11 mouse cellular contexts compared by ENCODE assay signal in genomic region chr12:55626711-55627110, GRCm38 (mm10). TPM values are rescaled to one million over a fixed set of nuclear protein-coding genes. Genes with fewer than 3 reads are reported as not detected.
DNase-seq lines count a peak whose midpoint lies in the region; ATAC-seq and TF ChIP-seq lines count a peak whose summit lies in the region.
"Had no signal": no experiment of that assay in that cellular context is flagged by ENCODE, and none has a peak within 500 bp of the region (broad histone marks: within the 10 kb centered on the region; RNA-seq: fewer than 3 reads in every experiment).

No protein-coding gene starts in this region.

- peak; percentile 31 for DNase-seq in adrenal gland, postnatal 14 days
- no peak for DNase-seq in adrenal gland, postnatal 25 days
- DNase-seq in left cerebral cortex, postnatal 4 days = peak; percentile 31
- no peak for DNase-seq in left cerebral cortex, adult 18-20 months (ENCODE audit: low spot score in 2 of 2)
- DNase-seq in Patski (ENCODE audit: low read depth, low spot score) = no peak
- peak; percentile 29 for DNase-seq in lung, postnatal 36 days
- no peak for DNase-seq in adrenal gland, adult 2 months
- DNase-seq: B cell, adult 2 months had no signal

- POLR2A ChIA-PET in Patski (lab: Charles Lee) = no interaction called here

- intact Hi-C loops in left cerebral cortex, postnatal 4 days (cut with DNase I) = no loop called here

- CTCF ChIA-PET in Patski (lab: Charles Lee) = no interaction called here

- peak; percentile 39 for TF ChIP-seq CTCF in Patski (IDR thresholded peaks at IDR 0.05)

- no peaks in the 10 kb centered on the region for H3K27me3 ChIP-seq in Patski
- H3K27me3 ChIP-seq: heart, embryonic 13.5 days had no signal

- in situ Hi-C loops in Patski (cut with MboI; ENCODE audit: low pct_unique_long_range_greater_than_20kb) = no loop called here

- no peak for ATAC-seq in Patski
- no peak for ATAC-seq in megakaryocyte-erythroid progenitor cell, adult 5-6 weeks (replicated peaks; ENCODE audit: low FRiP score, low TSS enrichment, poor library complexity, severe bottlenecking)

RNA-seq across cellular contexts. Expression of gene Insm2, which starts 27.5 kb away (rescaled TPM):
- total RNA-seq in adrenal gland, postnatal 14 days (2021) = 1.0 and 1.5 TPM in 2 replicates
- total RNA-seq in adrenal gland, postnatal 25 days (2021) = 0.67 and 1.9 TPM in 2 replicates
- under 1 TPM; 0.50 to 0.60 TPM for total RNA-seq in left cerebral cortex, postnatal 4 days (2021)
- total RNA-seq in left cerebral cortex, adult 18-20 months (2021) = under 1 TPM in 1 of 2 experiments, not detected in 1; 0.21 TPM
- 0.03 TPM for polyA plus RNA-seq in Patski (2021)
- not detected in 2 replicates for total RNA-seq in megakaryocyte-erythroid progenitor cell, adult 5-6 weeks (2014; fragmentation: Nextera tagmentation)
- 0.28 TPM in 1 of 2 replicates, not detected in the other for total RNA-seq in megakaryocyte-erythroid progenitor cell, adult 5-6 weeks (2017)
- 1 to 10 TPM in 1 of 2 experiments, under 1 TPM in 1; 0.49 to 4.5 TPM for total RNA-seq in adrenal gland, adult 2 months (2021)
- 2.0 and 9.2 TPM in 2 replicates for polyA plus RNA-seq in adrenal gland, adult 2 months (2012; rRNA removed)
- polyA plus RNA-seq: liver, embryonic 16.5 days had no signal

Comparison
In these comparisons a context has a peak if more than half of its experiments do, and no peak if none do; other contexts are left out.
1. DNase-seq: peak in adrenal gland, postnatal 14 days (single experiment), left cerebral cortex, postnatal 4 days (single experiment) and lung, postnatal 36 days (single experiment); none in adrenal gland, postnatal 25 days (single experiment), left cerebral cortex, adult 18-20 months (0 of 2), Patski (single experiment) and adrenal gland, adult 2 months (single experiment).